Mouse (Mus musculus): Measurements from ENCODE around the gene Hexb.

Hexb gene

DNA sequence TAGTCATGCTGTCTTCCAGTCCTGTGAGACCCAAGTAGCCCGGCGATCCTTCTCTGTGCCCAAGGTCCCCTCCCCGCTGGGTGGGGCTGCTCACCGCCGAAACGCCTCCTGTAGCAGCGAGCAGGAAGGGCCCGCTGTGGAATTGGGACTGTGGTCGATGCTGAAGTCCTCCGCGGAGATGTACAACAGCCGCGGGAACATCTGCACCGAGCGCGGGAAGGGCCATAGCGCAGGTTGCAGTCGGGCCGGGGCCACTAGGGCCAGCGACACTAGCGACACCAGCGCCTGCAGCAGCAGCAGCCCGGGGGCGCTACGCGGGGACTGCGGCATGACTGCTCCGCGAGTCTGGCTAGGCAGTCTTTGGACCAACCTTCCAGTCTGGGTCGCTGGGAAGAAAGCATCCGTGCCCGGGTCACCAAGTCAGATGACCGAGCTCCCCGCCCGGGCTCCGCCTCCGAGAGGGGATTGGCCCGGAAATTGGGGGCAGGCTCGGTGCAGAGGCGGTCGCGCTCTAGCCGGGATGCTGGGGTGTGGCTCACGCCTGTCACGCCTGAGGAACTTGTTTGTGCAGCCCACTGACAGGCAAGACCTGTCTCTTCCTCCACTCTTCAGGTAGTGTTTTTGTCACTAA lies at the start of gene Hexb:
TSS of gene Hexb (minus strand) at position 426 of the 631 bp plus-strand sequence.
- in situ Hi-C loops (cut with MboI, MseI) = no loop called here

DNA sequence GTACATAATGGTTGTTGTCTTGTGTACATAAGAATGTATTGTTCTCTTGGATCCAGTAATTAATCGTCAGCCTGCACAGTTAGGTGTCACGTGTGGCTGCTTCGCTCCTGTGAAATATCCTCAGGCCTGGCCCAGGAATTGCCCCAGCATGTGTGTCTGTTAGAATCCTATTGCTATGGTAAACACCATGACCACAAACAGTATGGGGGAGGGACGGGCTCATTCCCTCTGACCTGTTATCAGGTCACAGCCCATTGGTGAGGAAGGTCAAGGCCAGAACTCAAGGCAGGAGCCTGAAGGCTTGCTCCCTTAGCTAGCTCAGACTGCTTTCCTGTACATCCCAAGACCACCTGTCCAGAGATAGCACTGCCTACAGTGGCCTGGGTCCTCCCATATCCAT lies 49.6 kb upstream of the Hexb start:
- in situ Hi-C loops (cut with MboI, MseI) = loop anchor here in 1 of 2 experiments (5.0 to 10.0 kb wide), 2 partner anchors 45 to 217 kb away; no protein-coding TSS in a partner anchor

DNA sequence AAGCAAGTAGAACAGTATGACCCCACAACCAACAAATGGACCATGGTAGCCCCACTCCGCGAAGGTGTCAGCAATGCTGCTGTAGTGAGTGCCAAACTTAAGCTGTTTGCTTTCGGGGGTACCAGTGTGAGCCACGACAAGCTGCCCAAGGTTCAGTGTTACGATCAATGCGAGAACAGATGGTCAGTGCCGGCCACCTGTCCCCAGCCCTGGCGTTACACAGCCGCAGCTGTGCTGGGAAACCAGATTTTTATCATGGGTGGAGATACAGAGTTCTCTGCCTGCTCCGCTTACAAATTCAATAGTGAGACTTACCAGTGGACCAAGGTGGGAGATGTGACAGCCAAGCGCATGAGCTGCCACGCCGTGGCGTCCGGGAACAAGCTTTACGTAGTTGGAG lies 48.1 kb upstream of the Hexb start:
- in situ Hi-C loops (cut with MboI, MseI) = loop anchor here in 1 of 2 experiments (5.0 to 10.0 kb wide), 2 partner anchors 46 to 219 kb away; no protein-coding TSS in a partner anchor

DNA sequence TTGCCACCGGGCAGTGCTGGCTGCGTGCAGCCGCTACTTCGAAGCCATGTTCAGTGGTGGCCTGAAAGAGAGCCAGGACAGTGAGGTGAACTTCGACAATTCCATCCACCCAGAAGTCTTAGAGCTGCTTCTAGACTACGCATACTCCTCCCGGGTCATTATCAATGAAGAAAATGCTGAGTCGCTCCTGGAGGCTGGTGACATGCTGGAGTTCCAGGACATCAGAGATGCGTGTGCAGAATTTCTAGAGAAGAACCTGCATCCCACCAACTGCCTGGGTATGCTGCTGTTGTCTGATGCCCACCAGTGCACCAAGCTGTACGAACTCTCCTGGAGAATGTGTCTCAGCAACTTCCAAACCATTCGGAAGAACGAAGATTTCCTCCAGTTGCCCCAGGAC lies 47.0 kb upstream of the Hexb start:
- in situ Hi-C loops (cut with MboI, MseI) = loop anchor here in 1 of 2 experiments (5.0 to 10.0 kb wide), 2 partner anchors 47 to 220 kb away; no protein-coding TSS in a partner anchor

DNA sequence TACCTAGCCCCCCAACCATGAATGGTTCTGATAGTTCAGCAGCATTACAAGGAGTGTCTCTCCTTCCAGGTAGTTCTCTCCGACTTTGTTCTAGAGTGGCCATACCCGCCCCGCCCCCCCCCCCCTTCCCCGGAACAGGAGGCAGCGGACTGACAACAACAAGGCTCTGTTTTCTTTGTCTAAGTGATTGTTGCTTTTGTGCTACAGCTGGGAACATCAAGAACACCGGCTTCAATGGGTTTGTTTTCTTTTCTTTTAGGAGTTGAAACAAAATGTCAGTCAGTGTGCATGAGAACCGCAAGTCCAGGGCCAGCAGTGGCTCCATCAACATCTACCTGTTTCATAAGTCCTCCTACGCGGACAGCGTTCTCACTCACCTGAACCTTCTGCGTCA lies 46.6 kb upstream of the Hexb start:
- in situ Hi-C loops (cut with MboI, MseI) = loop anchor here in 1 of 2 experiments (5.0 to 10.0 kb wide), 2 partner anchors 48 to 220 kb away; no protein-coding TSS in a partner anchor

DNA sequence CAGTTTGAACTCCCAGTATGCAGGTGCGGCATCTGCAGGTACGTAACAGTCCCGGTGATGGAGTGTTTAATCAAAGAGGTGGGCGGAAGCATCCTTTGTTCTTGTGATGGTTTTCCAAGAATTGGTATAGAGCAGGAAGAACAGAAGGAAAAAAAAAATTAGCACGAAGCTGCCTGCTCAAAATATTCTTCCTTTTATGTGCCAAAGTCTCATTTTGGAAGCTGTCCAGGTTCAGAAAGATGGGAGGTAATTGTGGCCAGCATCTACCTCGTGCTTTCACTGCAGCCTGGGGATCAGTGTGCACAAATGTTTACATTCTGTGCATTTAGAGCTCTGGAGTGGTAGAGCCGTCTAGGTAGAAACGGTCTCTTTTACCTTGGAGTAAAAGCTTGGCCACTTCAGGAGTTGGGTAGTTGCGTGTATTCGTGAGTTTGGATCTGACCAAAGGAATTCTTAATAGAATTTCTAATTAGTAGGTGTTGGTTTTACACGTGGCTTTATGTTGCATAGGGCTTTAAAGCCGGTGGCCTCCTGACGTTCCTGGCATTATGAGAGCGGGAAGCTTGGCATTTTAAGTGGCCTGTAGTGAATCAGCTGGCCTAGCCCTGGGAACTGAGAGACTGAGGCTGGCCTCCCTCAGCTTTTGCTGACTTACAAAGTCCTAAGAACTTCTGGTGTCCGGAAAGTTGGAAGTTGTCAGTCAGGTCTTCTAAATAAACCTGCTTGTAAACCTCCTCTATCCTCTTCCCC lies 46.0 kb upstream of the Hexb start:
- in situ Hi-C loops (cut with MboI, MseI) = loop anchor here in 1 of 2 experiments (10.0 kb wide), 1 partner anchor 221 kb away; no protein-coding TSS in a partner anchor

DNA sequence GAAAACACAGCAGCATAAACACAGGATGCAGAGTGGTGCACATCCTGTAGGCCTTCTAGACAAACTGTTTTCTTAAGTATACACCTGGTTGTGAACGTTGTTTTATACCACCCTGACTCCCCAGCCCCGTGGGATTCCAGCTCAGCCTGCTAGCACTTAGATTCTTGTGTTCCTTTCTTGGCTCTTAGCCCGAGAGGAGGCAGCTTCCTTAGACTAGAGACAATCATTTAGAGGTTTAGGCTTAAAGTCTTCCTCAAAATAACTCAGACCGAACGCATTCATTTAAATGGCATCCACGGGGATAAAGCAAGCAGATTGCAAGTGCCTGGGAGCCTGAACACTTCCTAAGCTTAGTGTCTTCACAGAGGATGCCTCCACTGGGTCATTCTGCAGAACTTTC lies 44.6 kb upstream of the Hexb start:
- in situ Hi-C loops (cut with MboI, MseI) = loop anchor here in 1 of 2 experiments (10.0 kb wide), 1 partner anchor 222 kb away; no protein-coding TSS in a partner anchor

DNA sequence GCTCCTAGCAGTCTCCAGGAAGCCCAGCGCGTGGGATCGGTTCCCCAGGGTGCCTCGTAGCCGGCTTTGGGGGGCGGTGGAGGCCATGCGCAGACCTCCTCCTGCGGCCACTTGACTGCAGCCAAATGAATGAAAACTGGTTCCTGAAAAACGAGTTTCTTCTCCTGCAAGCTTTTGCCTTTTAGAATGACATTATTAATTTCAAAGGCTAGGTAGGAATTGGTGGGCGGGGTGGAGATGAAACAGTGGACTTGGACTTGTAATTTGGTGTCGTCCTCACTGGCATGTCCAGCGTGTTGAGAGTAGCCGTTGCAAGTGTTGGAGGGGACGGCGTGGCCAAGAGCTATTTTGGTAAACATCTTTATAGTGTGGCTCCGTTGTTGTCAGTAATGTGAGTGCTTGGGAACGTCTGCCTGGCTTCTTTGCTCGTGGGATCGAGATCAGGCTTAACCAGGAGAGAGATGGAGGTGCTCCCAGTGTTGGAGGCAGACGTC lies 43.7 kb upstream of the Hexb start:
- in situ Hi-C loops (cut with MboI, MseI) = loop anchor here in 1 of 2 experiments (10.0 kb wide), 1 partner anchor 223 kb away; no protein-coding TSS in a partner anchor

DNA sequence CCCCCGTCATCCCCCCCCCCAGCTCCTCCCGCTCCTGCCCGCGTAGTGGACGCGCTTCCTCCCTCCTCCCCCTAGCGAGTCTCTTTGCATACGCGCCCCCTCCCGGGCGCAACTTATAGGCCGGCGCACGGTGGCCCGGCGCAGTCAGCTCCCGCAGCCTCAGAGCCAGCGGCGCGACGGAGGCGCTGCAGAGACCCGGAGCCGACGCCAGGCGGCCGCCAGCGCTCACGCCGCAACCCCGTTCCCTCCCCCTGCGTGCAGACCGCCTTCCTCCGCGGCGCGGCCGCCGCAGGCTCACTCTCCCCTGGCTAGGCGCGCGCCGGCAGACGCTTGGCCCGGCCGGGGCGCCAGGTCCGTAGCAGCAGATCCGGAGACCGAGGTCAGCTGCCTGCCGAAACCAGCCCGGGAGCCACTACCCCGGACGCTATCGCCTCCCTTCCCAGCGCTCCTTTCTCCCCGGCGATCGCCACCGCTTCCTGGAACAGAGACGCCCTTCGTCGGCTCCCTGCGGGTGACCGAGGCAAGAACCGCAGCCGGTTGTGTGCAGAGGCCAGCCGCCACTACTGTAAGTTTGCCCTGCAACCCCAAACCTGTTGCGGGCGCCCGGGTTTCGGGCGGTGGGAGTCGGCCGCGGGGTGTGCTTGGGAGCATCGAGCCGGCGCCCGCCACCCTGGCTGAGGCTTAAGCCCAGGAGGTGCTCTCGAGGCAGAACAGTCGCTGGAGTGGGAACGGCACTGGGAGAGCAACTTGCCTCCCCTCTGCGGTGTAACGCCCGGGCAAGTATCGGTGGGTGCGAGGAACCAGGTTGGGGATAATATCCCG lies 43.0 kb upstream of the Hexb start, which contains the start of gene Enc1:
TSS of gene Enc1 (plus strand) at position 141 of the 822 bp plus-strand sequence.
- in situ Hi-C loops (cut with MboI, MseI) = loop anchor here in 1 of 2 experiments (10.0 kb wide), 1 partner anchor 224 kb away; no protein-coding TSS in a partner anchor

DNA sequence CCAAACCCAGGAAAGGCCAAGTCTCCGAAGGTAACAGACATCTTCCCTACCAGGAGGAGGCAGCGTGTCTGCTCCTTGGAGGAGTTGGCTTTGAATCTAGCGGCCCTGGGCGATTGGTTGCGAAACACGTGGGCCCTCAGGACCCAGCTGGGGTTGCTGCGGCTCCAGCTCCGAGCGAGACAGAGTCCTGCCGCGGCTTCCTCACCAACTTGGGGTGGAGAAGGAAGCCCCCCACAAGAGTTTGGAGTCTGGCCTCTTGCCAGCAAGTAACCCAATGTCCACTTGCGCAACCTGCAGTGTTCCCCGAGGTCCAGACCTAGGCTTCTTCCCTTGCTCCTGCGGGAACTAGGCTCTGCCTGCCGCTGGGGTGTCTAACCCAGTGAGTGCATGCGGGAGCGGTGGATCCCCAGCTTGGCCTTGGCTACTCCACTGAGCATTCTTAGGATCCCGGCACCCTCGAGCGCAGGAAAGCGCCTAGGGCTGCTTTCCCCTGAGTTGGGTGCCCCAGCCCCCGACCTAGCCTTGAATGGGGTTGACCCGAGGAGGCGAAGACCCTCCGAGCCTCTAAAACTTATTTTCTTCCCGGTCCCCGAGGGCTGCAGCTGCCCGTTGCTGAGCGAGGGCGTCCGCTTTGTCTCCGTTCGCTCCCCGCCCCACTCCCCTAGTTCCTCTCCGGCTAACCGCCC lies 42.3 kb upstream of the Hexb start:
- in situ Hi-C loops (cut with MboI, MseI) = loop anchor here in 1 of 2 experiments (10.0 kb wide), 1 partner anchor 224 kb away; no protein-coding TSS in a partner anchor

DNA sequence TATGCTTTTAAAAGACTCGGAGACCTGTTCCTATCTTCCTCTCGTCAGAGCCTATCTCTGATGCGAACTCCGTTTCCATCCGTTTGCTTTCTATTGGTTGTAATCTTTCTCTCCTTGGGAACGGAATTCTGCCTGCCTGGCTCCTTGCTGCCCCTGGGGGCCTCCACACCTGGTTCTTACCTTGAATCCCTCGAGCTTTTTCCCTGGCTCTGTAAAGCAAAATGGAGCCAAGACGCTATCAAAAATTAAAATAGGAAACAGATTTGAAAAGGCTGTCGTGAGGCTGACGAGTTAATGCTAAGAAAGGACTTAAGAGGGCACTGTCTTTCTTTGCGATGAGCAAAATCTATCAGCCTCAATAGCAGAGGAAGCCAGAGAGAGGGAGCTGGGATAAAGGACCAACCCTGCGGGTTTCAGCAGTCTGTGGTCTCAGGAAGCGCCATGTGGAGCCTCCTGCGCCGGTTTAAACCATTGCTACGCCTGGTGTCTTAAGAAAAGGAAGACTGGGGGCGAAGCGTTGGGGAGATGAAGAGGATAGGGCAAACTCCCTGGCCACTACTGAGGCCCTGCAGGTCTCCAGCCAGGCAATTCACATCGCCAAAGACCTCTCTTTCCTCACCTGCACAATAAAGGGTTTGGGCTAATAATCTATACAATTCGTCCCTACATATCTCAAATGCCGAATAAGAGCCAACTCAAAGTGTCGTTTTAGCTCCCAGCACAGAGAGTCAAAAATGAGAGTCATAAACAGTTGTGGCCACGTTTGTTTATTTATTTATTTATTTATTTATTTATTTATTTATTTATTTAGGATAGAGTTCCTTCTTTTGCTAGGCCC lies 41.4 kb upstream of the Hexb start:
- in situ Hi-C loops (cut with MboI, MseI) = loop anchor here in 1 of 2 experiments (10.0 kb wide), 1 partner anchor 225 kb away; no protein-coding TSS in a partner anchor

DNA sequence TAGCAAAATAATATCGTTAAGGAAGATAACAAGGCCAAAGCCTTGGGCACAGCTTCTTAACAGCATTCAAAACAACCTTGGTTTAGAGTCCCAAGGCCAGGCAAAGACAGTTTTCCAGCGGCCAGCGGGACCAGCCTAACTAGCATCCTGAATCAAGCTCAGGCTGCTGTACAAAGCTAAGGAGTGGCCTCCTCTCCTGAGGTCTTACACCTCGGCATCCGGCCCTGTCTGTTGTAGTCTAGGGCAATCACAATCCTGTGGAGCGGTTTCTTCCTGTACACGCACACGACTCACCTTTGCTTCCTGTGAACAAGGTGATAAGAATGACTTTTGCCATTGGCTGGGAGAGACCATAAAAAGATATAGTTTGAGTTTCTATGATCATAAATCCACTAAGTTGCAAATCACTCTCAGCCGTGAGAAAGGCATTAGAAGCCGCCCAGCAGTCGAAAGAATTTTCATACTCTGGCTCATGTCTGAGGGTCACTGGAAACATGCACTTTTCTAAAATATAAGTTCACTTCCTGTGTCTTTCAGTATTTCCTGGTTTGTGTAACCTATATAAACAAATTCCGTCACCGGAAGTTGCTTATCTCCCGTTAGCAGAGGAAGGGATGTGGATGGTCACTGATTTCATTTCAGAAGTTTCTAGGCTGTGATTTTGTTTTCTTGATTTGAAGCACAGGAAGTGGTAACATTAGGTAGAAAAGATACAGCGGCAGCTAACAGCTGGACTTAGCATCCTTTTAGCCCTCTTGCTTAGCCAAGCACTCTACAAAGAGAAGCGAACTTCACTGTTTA lies 40.2 kb upstream of the Hexb start:
- in situ Hi-C loops (cut with MboI, MseI) = no loop called here

DNA sequence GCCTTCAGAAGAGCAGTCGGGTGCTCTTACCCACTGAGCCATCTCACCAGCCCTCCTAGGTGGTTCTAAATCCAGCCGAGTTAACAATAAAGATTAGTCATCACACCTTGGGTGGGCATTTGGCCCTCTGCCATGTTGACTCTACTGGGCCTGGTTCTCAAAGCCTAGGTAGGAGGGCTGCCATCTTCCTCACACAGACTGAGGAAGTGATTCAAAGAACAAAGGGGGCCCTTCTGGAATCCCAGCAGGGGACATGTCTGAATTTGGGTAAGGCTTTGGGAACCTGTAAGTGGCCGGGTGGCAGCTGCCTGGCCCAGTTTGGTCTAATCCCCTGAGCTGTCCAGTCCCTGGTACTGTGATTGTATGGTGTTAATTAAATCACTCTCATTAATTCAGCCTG lies 39.5 kb upstream of the Hexb start:
- in situ Hi-C loops (cut with MboI, MseI) = no loop called here

DNA sequence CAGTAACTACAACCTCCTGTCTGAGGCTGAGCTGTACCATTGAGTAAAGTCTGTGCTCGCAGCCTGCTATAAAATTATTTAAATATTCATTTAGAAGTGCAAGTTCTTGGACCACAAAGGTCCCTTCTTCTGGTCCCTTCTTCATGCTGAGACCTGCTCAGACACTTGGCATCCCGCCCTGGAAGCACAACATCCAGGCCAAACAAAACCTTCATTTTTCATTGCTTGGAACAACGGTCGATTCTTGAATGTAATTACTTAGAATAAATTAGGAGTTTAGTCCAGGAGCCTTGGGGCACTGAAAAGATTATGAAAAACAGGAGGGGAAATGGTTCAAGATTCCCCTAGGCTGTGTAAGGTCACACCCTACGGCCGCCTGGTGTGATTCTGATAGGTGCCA lies 37.8 kb upstream of the Hexb start:
- in situ Hi-C loops (cut with MboI, MseI) = no loop called here

DNA sequence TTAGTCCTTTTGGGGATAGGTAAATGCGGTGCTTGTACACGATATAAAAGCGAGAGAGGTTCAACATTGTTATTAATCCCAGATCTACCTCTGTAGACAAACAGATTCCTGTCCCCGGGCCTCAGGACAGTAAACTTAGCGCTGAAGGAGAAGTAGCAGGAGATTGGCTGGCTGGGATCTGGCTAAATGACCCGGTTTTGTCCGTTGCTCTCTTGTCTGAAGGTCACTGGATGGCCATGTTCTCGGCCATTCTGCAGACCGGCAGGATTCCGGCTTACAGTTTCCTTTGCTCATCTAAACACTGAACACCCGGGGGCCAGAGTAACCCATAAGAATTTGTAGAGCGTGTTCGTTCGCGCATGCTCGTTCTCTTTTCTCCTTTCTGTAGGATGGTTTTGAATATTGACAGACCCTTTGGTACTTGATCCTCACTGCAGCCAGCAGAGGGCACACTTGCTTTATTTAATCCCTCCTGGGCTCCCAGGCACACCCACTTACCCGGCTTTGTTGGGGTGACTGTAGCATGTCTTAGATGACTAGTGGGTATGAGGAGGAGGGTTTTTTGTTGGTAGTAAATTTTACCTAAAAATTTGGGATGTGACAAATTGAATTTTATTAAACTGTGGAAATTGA lies 36.7 kb upstream of the Hexb start:
- in situ Hi-C loops (cut with MboI, MseI) = loop anchor here (5.0 kb wide), 3 partner anchors 352 to 702 kb away; no protein-coding TSS in a partner anchor

DNA sequence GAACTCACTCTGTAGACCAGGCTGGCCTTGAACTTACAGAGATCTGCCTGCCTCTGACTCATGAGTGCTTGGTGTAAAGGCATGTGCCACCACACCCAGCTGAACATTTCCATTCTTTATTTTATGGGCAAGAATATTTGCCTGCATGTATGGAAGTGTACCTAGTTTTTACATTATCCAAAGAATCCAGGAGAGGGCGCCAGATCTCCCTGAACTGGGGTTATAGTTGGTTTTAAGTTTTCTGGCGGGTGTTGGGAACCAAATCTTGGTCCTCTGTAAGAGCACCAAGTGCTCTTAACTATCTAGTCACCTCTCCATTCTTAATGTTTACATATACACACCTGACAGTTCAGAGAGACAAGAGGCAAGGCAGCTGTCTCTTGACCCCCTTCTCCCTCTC lies 34.9 kb upstream of the Hexb start:
- in situ Hi-C loops (cut with MboI, MseI) = loop anchor here (5.0 kb wide), 3 partner anchors 354 to 704 kb away; no protein-coding TSS in a partner anchor

DNA sequence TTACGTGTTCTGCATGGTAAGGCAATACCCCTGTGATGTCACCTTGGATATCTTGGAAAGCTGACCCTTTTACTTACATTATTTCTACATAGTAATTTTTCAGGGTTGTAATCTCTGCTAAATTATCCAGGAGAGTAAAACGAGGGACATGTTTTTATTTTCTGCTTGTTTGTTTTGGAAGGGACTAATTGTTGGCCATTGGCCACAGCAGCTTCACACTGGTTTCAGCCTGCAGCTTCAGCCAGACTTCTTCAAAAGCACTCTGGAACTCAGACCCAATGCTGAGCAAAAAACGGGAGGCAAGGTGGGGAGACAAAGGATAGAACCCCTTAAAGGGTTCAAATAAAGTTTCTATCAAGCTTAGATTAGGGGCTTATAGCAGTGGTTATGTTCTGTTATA lies 31.9 kb upstream of the Hexb start:
- in situ Hi-C loops (cut with MboI, MseI) = loop anchor here (5.0 kb wide), 3 partner anchors 357 to 707 kb away; no protein-coding TSS in a partner anchor

DNA sequence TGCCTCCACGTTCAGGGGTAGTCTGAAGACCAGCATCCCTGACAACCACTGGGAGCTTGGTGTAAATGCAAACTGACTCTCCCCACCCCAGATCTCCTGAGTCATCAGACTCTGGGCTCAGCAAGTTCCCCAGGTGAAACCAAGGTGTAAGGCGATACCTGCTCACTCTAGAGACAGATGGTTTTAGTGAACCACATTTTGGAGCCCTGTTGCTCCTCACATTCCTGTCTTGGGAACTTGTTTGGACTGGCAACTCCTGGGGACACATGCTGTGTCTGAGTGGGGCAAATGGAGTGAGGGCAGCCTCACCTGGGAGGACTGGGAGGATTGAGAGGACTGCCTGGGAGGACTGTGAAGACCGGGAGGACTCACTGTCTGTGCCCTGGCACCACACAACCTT lies 29.6 kb upstream of the Hexb start:
- in situ Hi-C loops (cut with MboI, MseI) = no loop called here

Data from T-helper 17 cell (primary cell).